Mouse (Mus musculus) stomach, postnatal 0 days (tissue): ENCODE results near the gene Stk38l. TPM values are rescaled to one million over a fixed set of nuclear protein-coding genes. Genes with fewer than 3 reads are reported as not detected.
A peak's percentile ranks its signal among the peaks of the same experiment; 100 is the strongest.

Experiments
- ATAC-seq: fragments of 200-750 bp; cut with Nextera tagmentation; 2 replicates; pipeline ENCODE4 v1.8.0; 2017; ENCODE audit not compliant: low FRiP score, low TSS enrichment
- DNase-seq: peaks from one replicate; pipeline ENCODE4 v3.0.0-alpha.2; 2016; ENCODE audit warnings: low spot score
- H3K27ac ChIP-seq: fragments of 300-500 bp; sonication (generic); replicated peaks from 2 replicates; pipeline ENCODE4 v1.5.1; 2014; ENCODE audit warnings: mild to moderate bottlenecking, control low read depth
- H3K27me3 ChIP-seq: fragments of 300-500 bp; sonication (generic); 2 replicates; pipeline ENCODE4 v1.6.1; 2014; ENCODE audit warnings: low read length; ENCODE audit not compliant: control insufficient read depth, insufficient read depth
- H3K36me3 ChIP-seq: fragments of 300-500 bp; sonication (generic); 2 replicates; pipeline ENCODE4 v1.6.1; 2014; ENCODE audit warnings: low read length, mixed read lengths; ENCODE audit not compliant: control insufficient read depth, insufficient read depth
- H3K4me1 ChIP-seq: fragments of 300-500 bp; sonication (generic); replicated peaks from 2 replicates; pipeline ENCODE4 v1.6.1; 2014; ENCODE audit warnings: antibody characterized with exemption; ENCODE audit not compliant: control insufficient read depth, insufficient read depth
- H3K4me2 ChIP-seq: fragments of 300-500 bp; sonication (generic); replicated peaks from 2 replicates; pipeline ENCODE4 v1.6.1; 2014; ENCODE audit warnings: low read depth, mild to moderate bottlenecking, control low read depth, moderate library complexity
- H3K4me3 ChIP-seq: fragments of 300-500 bp; sonication (generic); 2 replicates; pipeline ENCODE4 v1.5.1; 2014; ENCODE audit warnings: low read depth, low read length, control low read depth
- H3K9ac ChIP-seq: fragments of 300-500 bp; sonication (generic); 2 replicates; pipeline ENCODE4 v1.6.1; 2014; ENCODE audit warnings: mild to moderate bottlenecking, low read length, control low read depth, mixed read lengths
- H3K9me3 ChIP-seq: fragments of 300-500 bp; sonication (generic); 2 replicates; pipeline ENCODE4 v1.6.1; 2016; ENCODE audit warnings: low read length; ENCODE audit not compliant: control insufficient read depth
- CTCF ChIP-seq: IDR thresholded peaks from 2 replicates; pipeline ENCODE4 v1.5.1; 2016; ENCODE audit warnings: antibody characterized with exemption, low read depth, mild to moderate bottlenecking, moderate library complexity
- EP300 ChIP-seq: optimal IDR thresholded peaks from 2 replicates; pipeline ENCODE3; 2016; ENCODE audit warnings: antibody characterized with exemption
- WGBS: fragments of 180-500 bp; shearing (Covaris S2); extraction: QIAGEN DNeasy Blood & Tissue Kit; methylation state at CpG from one replicate; pipeline ENCODE4 v1.1.7; 2014; 5-methylcytosine and 5-hydroxymethylcytosine counted together
- polyA plus RNA-seq: library from polyadenylated mRNA; unstranded; fragments of >200 nt; fragmentation: Nextera tagmentation; extraction: Ambion mirVana; gene quantifications from 2 replicates; pipeline ENCODE4 v1.2.1, GENCODE M21; 2015

Gene Stk38l
- polyA plus RNA-seq, 1 experiment from 2014 or later = 16.9 TPM

DNA sequence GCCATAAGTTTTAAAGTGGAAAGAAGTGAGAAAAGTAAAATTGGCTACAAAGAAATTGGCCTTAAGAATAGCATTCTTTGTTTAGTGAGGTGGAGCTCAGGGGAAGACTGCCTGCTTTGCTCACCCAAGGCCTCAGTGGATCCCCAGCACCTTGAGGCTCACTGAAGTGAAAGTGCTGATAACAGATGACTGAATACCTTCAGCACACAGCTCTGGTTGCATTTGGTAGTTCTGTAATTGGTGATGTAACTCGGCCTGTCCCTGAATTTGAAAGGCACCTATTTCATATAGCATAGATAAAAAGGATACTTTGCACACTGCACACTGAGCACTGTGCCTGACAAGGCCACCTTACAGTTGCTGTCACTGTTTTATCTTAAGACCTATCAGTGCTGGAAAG is 23.5 kb downstream of the Stk38l start:
- H3K36me3 ChIP-seq = no peaks in the 10 kb centered on the region
- TF ChIP-seq EP300 (no peak), CTCF (no peak)
- H3K9ac ChIP-seq = no peak overlapping the region
- DNase-seq (no peak), ATAC-seq (no peak)
- no peak overlapping the region for H3K4me2 ChIP-seq
- 0 out of 2 replicates have a peak, but pooled peaks cover 5% of the 10 kb centered on the region for H3K4me1 ChIP-seq
- H3K27ac ChIP-seq = no peak overlapping the region
- no peaks in the 10 kb centered on the region for H3K9me3 ChIP-seq
- 72% methylated on average over 1 of the region's 1 CpGs for WGBS
- no peaks in the 10 kb centered on the region for H3K27me3 ChIP-seq
- no peak overlapping the region for H3K4me3 ChIP-seq

DNA sequence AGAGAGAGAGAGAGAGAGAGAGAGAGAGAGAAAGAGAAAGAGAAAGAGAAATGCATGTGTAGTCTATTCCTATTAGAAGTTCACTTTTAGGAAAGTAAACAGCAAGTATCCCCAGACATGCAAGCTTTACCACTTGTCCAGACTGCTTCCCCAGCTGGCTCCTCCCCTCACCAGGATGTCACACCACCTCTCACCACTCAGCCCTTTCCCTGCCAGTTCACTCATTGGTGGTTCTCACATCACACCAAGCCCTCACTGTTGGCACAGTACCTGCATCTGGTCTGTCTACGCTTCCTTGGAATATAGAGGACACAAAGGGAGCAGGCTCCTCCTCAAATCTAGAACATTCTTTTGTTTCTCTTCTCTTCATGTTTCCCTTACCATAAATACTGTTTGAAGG is 26.9 kb downstream of the Stk38l start:
- Histone ChIP-seq H3K36me3 (no peaks in the 10 kb centered on the region), H3K27ac (peak overlapping the region; percentile 65), H3K4me2 (no peak overlapping the region), H3K4me3 (no peak overlapping the region), H3K4me1 (0 out of 2 replicates have a peak, but pooled peaks cover 5% of the 10 kb centered on the region), H3K9me3 (no peaks in the 10 kb centered on the region), H3K27me3 (no peaks in the 10 kb centered on the region), H3K9ac (no peak overlapping the region)
- WGBS = 30% methylated on average over 1 of the region's 1 CpGs
- TF ChIP-seq EP300 (no peak), CTCF (no peak)
- DNase-seq = peak; percentile 63
- peak; percentile 82 for ATAC-seq

DNA sequence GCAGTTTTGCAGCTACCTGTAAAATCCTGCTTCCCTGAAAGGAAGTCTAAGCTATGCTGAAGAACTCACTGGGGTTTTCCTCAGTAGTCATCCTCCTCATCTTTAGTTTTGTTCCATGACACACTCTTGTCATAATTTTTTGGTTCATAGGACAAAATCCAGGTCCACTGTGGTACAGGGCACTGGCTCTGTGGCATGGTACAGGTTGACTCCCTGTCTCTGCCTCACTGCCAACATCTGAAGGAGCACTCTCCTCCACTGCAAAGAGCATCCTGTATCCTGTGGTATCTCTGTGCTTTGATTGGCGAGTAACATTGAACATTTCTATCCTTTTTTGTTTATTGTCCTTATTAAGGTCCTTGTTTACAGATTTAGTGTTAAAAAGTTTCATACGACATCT is 27.4 kb downstream of the Stk38l start:
- no peak for TF ChIP-seq EP300
- TF ChIP-seq CTCF = no peak
- Histone ChIP-seq H3K4me3 (no peak overlapping the region), H3K9me3 (no peaks in the 10 kb centered on the region), H3K4me2 (no peak overlapping the region), H3K4me1 (0 out of 2 replicates have a peak, but pooled peaks cover 2% of the 10 kb centered on the region), H3K9ac (no peak overlapping the region), H3K36me3 (no peaks in the 10 kb centered on the region), H3K27ac (peak overlapping the region; percentile 65), H3K27me3 (no peaks in the 10 kb centered on the region)
- ATAC-seq = no peak
- no peak for DNase-seq
- 87% methylated on average over 2 of the region's 2 CpGs for WGBS

DNA sequence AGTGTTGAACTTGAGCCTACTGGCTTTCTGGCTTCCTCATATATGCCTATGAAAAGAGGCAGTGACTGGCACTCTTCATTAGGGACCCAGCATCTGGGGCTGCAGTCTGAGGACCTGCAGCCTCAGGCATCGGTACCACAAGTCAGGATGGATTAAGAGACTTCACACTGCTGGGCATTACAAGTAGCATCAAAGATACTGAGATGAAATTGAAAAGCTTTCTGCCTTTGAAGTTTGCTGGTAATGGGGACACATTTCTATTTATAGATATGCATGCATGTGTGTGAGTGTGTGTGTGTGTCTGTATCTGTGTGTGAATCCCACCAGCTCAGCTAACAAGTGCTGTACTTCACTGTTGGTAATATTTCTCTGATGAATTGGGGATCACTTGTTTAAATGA is 27.8 kb downstream of the Stk38l start:
- no peaks in the 10 kb centered on the region for H3K9me3 ChIP-seq
- WGBS = 71% methylated on average over 1 of the region's 1 CpGs
- no peak overlapping the region for H3K4me2 ChIP-seq
- 0 out of 2 replicates have a peak, but pooled peaks cover 2% of the 10 kb centered on the region for H3K4me1 ChIP-seq
- no peaks in the 10 kb centered on the region for H3K36me3 ChIP-seq
- no peak overlapping the region for H3K27ac ChIP-seq
- TF ChIP-seq CTCF = no peak
- no peak for TF ChIP-seq EP300
- no peak overlapping the region for H3K4me3 ChIP-seq
- ATAC-seq = no peak
- no peak overlapping the region for H3K9ac ChIP-seq
- H3K27me3 ChIP-seq = no peaks in the 10 kb centered on the region
- no peak for DNase-seq

DNA sequence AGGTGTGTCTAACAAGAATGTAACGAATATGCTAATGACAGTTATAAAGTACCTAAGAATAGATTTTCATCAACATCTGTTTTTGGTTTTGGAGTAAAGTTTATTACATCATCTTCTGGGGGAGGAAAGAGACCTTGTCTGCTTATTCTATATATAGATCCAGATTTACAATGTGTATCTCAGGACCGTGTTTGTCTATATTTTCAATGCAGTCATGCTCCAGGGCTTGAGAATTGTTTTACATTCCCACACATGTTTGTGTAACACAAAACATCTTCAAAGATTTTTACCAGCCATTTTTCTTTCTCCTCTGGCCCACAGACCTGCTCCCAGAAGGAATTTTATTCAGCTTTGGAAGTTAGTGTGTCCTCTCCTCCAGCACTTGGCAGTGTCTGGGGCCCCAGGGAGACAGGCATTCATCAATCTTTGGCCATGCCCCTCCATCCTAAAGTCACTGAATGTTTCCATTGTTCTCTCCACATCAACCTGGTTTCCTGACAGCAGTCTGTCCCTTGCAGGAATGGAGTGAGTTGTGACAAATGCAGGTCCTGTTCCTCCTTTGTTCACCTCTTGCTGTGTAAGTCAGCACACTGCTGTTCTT is 28.9 kb downstream of the Stk38l start:
- no peaks in the 10 kb centered on the region for H3K36me3 ChIP-seq
- TF ChIP-seq CTCF (no peak), EP300 (no peak)
- no peak for DNase-seq
- no peak for ATAC-seq
- no peak overlapping the region for H3K4me2 ChIP-seq
- 53% methylated on average over 2 of the region's 2 CpGs for WGBS
- no peak overlapping the region for H3K9ac ChIP-seq
- H3K4me1 ChIP-seq = 0 out of 2 replicates have a peak, but pooled peaks cover 2% of the 10 kb centered on the region
- no peaks in the 10 kb centered on the region for H3K27me3 ChIP-seq
- H3K27ac ChIP-seq = no peak overlapping the region
- H3K9me3 ChIP-seq = no peaks in the 10 kb centered on the region
- H3K4me3 ChIP-seq = no peak overlapping the region

DNA sequence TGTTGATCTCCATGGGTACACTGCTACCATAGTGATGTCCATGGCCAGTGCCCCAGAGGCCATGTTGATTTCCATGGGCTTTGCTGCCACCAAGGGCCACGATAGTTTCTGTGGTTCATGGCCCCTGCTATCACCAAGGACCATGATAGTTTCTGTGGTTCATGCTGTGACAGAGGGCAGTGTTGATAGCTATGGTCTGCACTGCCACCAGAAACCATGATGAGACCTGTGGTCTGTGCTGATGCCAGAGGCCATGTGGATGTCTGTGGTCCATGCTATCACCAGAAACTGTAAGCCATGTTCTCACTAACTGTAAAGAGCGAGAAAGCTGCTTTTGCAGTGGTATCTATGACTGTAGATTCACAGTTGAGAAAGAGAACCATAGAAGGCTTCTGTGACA is 30.3 kb downstream of the Stk38l start:
- Histone ChIP-seq H3K9me3 (no peaks in the 10 kb centered on the region), H3K4me3 (no peak overlapping the region), H3K4me2 (no peak overlapping the region), H3K27ac (no peak overlapping the region), H3K9ac (no peak overlapping the region), H3K36me3 (no peaks in the 10 kb centered on the region), H3K4me1 (0 out of 2 replicates have a peak, but pooled peaks cover 2% of the 10 kb centered on the region), H3K27me3 (no peaks in the 10 kb centered on the region)
- WGBS = 92% methylated on average over 2 of the region's 2 CpGs
- ATAC-seq (no peak), DNase-seq (no peak)
- TF ChIP-seq EP300 (no peak), CTCF (no peak)
